ENCODE assay signal across 12 mouse cellular contexts in the genomic region with DNA sequence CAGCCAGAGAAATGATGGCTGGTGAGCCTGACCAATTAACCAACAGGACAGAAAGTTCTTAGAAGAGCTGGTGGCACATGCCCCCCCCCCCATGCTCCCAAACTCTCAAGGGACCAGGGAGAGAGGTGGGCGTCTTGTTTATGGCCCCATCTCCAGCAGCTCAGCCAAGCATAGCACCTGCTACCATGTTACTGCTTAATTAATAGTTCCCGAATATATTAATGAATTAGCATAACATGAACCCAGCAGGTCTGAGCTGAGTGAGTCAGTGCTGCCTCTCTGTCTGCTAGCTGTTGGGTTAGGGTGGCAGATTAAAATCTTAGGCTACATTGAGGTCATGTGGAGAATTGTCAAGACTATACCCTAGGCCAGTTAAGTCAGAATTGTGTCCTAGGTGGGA.
"Had no signal": no experiment of that assay in that cellular context is flagged by ENCODE, and none has a peak within 500 bp of the region (broad histone marks: within the 10 kb centered on the region; RNA-seq: fewer than 3 reads in every experiment).

No protein-coding gene starts in this region.

- H3K27ac ChIP-seq: limb, embryonic 13.5 days; liver, embryonic 14.5 days had no signal

- H3K9me3 ChIP-seq: limb, embryonic 13.5 days had no signal

- H3K4me2 ChIP-seq: limb, embryonic 13.5 days had no signal

- DNase-seq: kidney, adult 11 months; kidney, adult 9 months; kidney, postnatal 10 days; left cerebral cortex, postnatal 4 days; lung, adult 18-20 months; lung, postnatal 36 days; right cerebral cortex, adult 18-20 months; right cerebral cortex, postnatal 25 days; thymus, adult 18-20 months; thymus, postnatal 14 days had no signal

- H3K9ac ChIP-seq: limb, embryonic 13.5 days; liver, embryonic 14.5 days had no signal

- H3K4me3 ChIP-seq: limb, embryonic 13.5 days had no signal

- H3K27me3 ChIP-seq: limb, embryonic 13.5 days had no signal

- H3K36me3 ChIP-seq: limb, embryonic 13.5 days had no signal
